Mouse (Mus musculus): ENCODE results near the gene Ttc16. TPM values are rescaled to one million over a fixed set of nuclear protein-coding genes. Genes with fewer than 3 reads are reported as not detected.

Gene Ttc16
- total and polyA plus RNA-seq, 2 experiments from 2014 or later, result 0.44 to 3.2 TPM

DNA sequence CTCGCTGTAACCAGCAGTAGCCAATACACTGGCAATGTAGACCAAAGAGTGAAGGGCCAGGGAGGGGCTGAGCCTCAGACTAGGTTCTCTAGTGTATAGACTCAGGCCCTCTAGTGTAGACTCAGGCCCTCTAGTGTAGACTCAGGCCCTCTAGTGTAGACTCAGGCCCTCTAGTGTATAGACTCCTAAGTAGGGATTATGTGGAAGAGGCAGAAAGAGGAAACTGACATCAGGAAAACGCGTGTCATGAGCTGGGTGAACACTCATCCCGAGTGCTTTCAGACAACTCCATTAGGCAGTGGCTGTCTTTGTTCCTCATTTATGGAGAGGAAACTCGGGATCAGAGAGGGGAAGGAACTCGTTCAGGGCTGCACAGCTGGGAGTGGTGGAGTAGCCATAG, 38.4 kb downstream of the Ttc16 start:
- DNase-seq (ENCODE audit: low spot score), result no peak
- 55% methylated on average over 6 of the region's 6 CpGs for WGBS
- H3K27ac ChIP-seq (ENCODE audit: low read depth, low read length), result no peak overlapping the region
- no peaks in the 10 kb centered on the region for H3K4me1 ChIP-seq (ENCODE audit: insufficient read depth, low read length)
- no peak overlapping the region for H3K4me2 ChIP-seq (ENCODE audit: low read depth, low read length, poor library complexity, severe bottlenecking)
- no peak for TF ChIP-seq CTCF (IDR thresholded peaks at IDR 0.05)
- no peaks in the 10 kb centered on the region for H3K27me3 ChIP-seq (ENCODE audit: insufficient read depth, low read length)
- no peak overlapping the region for H3K9ac ChIP-seq (replicated peaks; ENCODE audit: low read length, poor library complexity, severe bottlenecking)
- no peak overlapping the region for H3K4me3 ChIP-seq (ENCODE audit: low read depth, low read length)
- no peak for ATAC-seq (ENCODE audit: low FRiP score)
- H3K36me3 ChIP-seq (ENCODE audit: insufficient read depth, low read length), result no peaks in the 10 kb centered on the region
- H3K9me3 ChIP-seq (ENCODE audit: low read length), result no peaks in the 10 kb centered on the region

DNA sequence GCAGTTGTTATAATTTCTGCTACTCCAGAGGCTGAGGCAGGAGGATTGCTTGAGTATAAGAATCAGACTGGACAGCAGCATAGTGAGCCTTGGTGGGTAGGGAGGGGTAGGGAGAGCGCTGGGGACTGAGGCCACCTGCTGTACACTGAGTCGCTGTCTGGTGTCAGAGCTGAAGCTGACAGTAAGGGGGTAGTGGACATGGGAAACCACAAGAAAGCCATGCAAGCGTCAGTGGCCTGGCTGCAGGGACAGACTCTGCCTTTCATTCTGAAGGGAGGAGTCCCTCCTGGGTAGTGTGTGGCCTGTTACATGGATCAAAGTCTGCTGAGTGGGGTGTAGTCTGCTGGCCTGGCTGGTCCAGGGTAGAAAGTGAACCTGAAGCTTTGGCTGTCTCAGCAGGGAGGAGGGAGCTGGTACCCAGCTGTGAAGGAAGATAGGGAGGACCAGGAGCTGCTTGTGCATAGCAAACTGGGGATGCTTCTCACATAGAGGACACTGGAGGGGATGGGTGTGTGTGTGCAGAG, 39.1 kb downstream of the Ttc16 start:
- WGBS, result 34% methylated on average over 3 of the region's 3 CpGs
- Histone ChIP-seq H3K27ac (ENCODE audit: low read depth, low read length) (no peak overlapping the region), H3K4me2 (ENCODE audit: low read depth, low read length, poor library complexity, severe bottlenecking) (no peak overlapping the region), H3K9ac (replicated peaks; ENCODE audit: low read length, poor library complexity, severe bottlenecking) (no peak overlapping the region), H3K4me3 (ENCODE audit: low read depth, low read length) (no peak overlapping the region), H3K36me3 (ENCODE audit: insufficient read depth, low read length) (no peaks in the 10 kb centered on the region), H3K9me3 (ENCODE audit: low read length) (no peaks in the 10 kb centered on the region), H3K27me3 (ENCODE audit: insufficient read depth, low read length) (no peaks in the 10 kb centered on the region), H3K4me1 (ENCODE audit: insufficient read depth, low read length) (no peaks in the 10 kb centered on the region)
- ATAC-seq (ENCODE audit: low FRiP score) (no peak), DNase-seq (ENCODE audit: low spot score) (no peak)
- TF ChIP-seq CTCF (IDR thresholded peaks at IDR 0.05), result no peak

DNA sequence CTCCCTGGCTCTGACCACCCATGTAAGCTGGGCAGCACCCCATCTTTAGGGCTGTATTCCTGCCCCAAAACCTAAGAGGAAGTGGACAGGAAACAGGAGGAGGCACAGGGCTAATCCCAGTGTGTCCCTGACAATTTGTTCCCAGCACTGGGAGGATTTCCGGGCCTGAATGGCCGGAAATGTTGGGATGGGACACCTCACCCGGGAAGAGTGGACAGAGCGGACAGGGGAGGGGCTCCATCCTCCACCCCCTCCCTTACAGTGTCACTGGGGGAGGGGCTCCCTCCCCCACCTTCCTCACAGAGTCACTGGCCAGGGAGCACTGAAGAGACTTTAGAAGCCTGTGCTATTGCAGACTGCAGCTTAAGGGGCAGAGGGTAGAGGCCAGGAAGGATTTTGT, 40.5 kb downstream of the Ttc16 start:
- DNase-seq (ENCODE audit: low spot score) (no peak), ATAC-seq (ENCODE audit: low FRiP score) (no peak)
- 43% methylated on average over 4 of the region's 4 CpGs for WGBS
- H3K4me3 ChIP-seq (ENCODE audit: low read depth, low read length), result no peak overlapping the region
- H3K36me3 ChIP-seq (ENCODE audit: insufficient read depth, low read length), result no peaks in the 10 kb centered on the region
- no peak overlapping the region for H3K4me2 ChIP-seq (ENCODE audit: low read depth, low read length, poor library complexity, severe bottlenecking)
- no peaks in the 10 kb centered on the region for H3K9me3 ChIP-seq (ENCODE audit: low read length)
- no peaks in the 10 kb centered on the region for H3K4me1 ChIP-seq (ENCODE audit: insufficient read depth, low read length)
- TF ChIP-seq CTCF (IDR thresholded peaks at IDR 0.05), result no peak
- no peak overlapping the region for H3K27ac ChIP-seq (ENCODE audit: low read depth, low read length)
- no peak overlapping the region for H3K9ac ChIP-seq (replicated peaks; ENCODE audit: low read length, poor library complexity, severe bottlenecking)
- no peaks in the 10 kb centered on the region for H3K27me3 ChIP-seq (ENCODE audit: insufficient read depth, low read length)

DNA sequence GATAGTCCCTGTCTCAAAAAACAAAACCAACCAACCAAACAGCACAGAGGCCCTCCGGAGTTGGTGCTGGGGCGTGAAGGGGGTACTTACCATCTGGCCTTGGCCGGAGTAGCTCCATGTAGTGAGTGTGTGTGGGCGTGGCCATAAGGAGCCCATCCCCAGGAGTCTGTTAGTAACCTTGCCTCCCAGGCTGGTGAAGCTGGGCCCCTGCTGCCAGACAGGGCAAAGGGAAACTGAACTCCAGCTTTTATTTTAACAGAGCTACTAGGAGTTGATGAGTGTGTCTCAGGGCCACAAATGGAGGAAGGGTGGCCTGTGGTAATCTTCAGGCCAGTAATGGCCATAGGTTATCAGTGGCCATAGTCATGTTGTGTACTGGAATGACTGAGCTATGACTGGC, 41.0 kb downstream of the Ttc16 start:
- Histone ChIP-seq H3K27ac (ENCODE audit: low read depth, low read length) (no peak overlapping the region), H3K27me3 (ENCODE audit: insufficient read depth, low read length) (no peaks in the 10 kb centered on the region), H3K9ac (replicated peaks; ENCODE audit: low read length, poor library complexity, severe bottlenecking) (no peak overlapping the region), H3K4me1 (ENCODE audit: insufficient read depth, low read length) (no peaks in the 10 kb centered on the region), H3K36me3 (ENCODE audit: insufficient read depth, low read length) (no peaks in the 10 kb centered on the region), H3K4me3 (ENCODE audit: low read depth, low read length) (no peak overlapping the region), H3K4me2 (ENCODE audit: low read depth, low read length, poor library complexity, severe bottlenecking) (no peak overlapping the region), H3K9me3 (ENCODE audit: low read length) (no peaks in the 10 kb centered on the region)
- ATAC-seq (ENCODE audit: low FRiP score), result no peak
- TF ChIP-seq CTCF (IDR thresholded peaks at IDR 0.05), result no peak
- 30% methylated on average over 4 of the region's 4 CpGs for WGBS
- DNase-seq (ENCODE audit: low spot score), result no peak

DNA sequence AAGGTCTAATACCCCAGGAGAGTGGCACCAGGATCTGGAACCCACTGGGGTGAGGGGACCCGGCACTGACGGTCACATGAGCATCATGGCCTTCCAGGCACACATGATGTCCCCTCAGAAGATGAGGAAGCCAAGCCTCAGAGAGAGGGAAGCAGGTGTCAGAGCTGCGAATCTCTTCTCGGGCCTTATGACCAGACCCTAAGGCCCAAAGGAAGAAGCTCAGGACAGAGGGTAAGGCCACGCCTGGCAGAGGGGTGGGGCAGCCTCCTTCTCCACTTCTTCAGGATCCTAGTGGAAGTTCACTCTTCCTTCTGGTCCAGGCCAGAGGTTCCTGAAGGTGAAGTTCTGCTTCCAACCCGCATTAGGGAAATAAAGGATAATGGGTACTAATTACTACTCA, 42.7 kb downstream of the Ttc16 start:
- no peaks in the 10 kb centered on the region for H3K9me3 ChIP-seq (ENCODE audit: low read length)
- no peak overlapping the region for H3K9ac ChIP-seq (replicated peaks; ENCODE audit: low read length, poor library complexity, severe bottlenecking)
- H3K4me2 ChIP-seq (ENCODE audit: low read depth, low read length, poor library complexity, severe bottlenecking), result no peak overlapping the region
- no peak overlapping the region for H3K27ac ChIP-seq (ENCODE audit: low read depth, low read length)
- H3K27me3 ChIP-seq (ENCODE audit: insufficient read depth, low read length), result no peaks in the 10 kb centered on the region
- no peak for ATAC-seq (ENCODE audit: low FRiP score)
- DNase-seq (ENCODE audit: low spot score), result no peak
- TF ChIP-seq CTCF (IDR thresholded peaks at IDR 0.05), result no peak
- H3K4me3 ChIP-seq (ENCODE audit: low read depth, low read length), result no peak overlapping the region
- H3K4me1 ChIP-seq (ENCODE audit: insufficient read depth, low read length), result no peaks in the 10 kb centered on the region
- no peaks in the 10 kb centered on the region for H3K36me3 ChIP-seq (ENCODE audit: insufficient read depth, low read length)
- 73% methylated on average over 6 of the region's 6 CpGs for WGBS

DNA sequence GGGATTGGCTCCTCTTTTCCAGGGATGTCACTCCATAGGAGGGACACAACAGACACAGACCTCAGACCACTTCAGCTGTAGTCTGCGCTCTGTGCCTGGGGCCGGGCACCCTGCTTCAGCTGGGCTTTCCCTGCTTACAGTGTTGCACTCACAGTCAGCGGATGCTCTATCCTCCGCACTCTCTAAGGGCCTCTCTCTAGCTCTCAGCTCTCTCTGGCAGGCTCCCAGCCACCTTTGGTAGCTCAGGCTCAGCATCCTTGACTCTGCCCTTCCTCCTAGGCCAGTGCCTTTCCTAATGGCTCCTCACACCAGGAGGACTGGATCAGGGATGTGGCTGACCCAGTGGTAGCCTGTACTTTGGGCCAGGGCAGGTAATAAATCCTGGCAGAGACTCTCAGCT, 43.5 kb downstream of the Ttc16 start:
- H3K4me3 ChIP-seq (ENCODE audit: low read depth, low read length), result no peak overlapping the region
- H3K27me3 ChIP-seq (ENCODE audit: insufficient read depth, low read length), result no peaks in the 10 kb centered on the region
- ATAC-seq (ENCODE audit: low FRiP score) (no peak), DNase-seq (ENCODE audit: low spot score) (no peak)
- no peaks in the 10 kb centered on the region for H3K9me3 ChIP-seq (ENCODE audit: low read length)
- no peaks in the 10 kb centered on the region for H3K4me1 ChIP-seq (ENCODE audit: insufficient read depth, low read length)
- no peak overlapping the region for H3K4me2 ChIP-seq (ENCODE audit: low read depth, low read length, poor library complexity, severe bottlenecking)
- 74% methylated on average over 4 of the region's 4 CpGs for WGBS
- H3K36me3 ChIP-seq (ENCODE audit: insufficient read depth, low read length), result no peaks in the 10 kb centered on the region
- no peak overlapping the region; the same call in 1 of the 2 replicates for H3K9ac ChIP-seq (replicated peaks; ENCODE audit: low read length, poor library complexity, severe bottlenecking)
- no peak overlapping the region for H3K27ac ChIP-seq (ENCODE audit: low read depth, low read length)
- TF ChIP-seq CTCF (IDR thresholded peaks at IDR 0.05), result no peak
